17 mouse cellular contexts compared by ENCODE assay signal in the genomic region with DNA sequence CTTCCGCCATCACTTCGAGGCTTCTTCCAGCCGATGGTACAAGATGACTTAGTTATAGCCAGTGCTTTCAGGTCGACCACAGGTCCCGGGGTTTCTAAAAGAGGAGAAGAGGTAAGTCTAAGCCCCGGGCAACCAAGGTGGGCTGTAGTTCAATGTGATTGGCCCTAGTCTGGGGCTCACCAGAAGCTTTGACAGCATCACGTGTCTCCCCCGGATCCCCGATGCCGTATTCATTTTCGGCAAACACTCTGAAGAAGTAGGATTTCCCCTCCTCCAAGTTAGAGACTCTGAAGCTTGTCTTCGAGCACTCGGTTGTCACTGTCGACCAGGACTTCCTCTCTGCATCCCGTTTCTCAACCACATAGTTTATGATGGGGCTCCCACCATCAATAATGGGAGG.
"Had no signal": no experiment of that assay in that cellular context is flagged by ENCODE, and none has a peak within 500 bp of the region (broad histone marks: within the 10 kb centered on the region; RNA-seq: fewer than 3 reads in every experiment).

No protein-coding gene starts in this region.

- DNase-seq: liver, postnatal 0 days; lung, adult 2 months; lung, postnatal 14 days; lung, postnatal 36 days; midbrain, embryonic 14.5 days; right cerebral cortex, postnatal 14 days; thymus, adult 18-20 months; thymus, postnatal 14 days; thymus, postnatal 36 days had no signal

- H3K4me2 ChIP-seq: lung, embryonic 15.5 days; midbrain, embryonic 12.5 days; neural tube, embryonic 12.5 days; stomach, embryonic 15.5 days had no signal

- H3K4me1 ChIP-seq: lung, embryonic 15.5 days; megakaryocyte, embryonic 14.5 days; midbrain, embryonic 12.5 days; neural tube, embryonic 12.5 days; stomach, embryonic 15.5 days had no signal

- H3K27me3 ChIP-seq: lung, embryonic 15.5 days; megakaryocyte, embryonic 14.5 days; midbrain, embryonic 12.5 days; neural tube, embryonic 12.5 days; stomach, embryonic 15.5 days had no signal

- H3K4me3 ChIP-seq: lung, embryonic 15.5 days; megakaryocyte, embryonic 14.5 days; midbrain, embryonic 12.5 days; neural tube, embryonic 12.5 days; stomach, embryonic 15.5 days had no signal

- H3K9me3 ChIP-seq: stomach, embryonic 15.5 days had no signal

- H3K36me3 ChIP-seq: lung, embryonic 15.5 days; midbrain, embryonic 12.5 days; neural tube, embryonic 12.5 days; stomach, embryonic 15.5 days had no signal

- H3K27ac ChIP-seq: lung, embryonic 15.5 days; macrophage; midbrain, embryonic 12.5 days; neural tube, embryonic 12.5 days; stomach, embryonic 15.5 days had no signal

- H3K9ac ChIP-seq: liver, postnatal 0 days; lung, embryonic 15.5 days; midbrain, embryonic 12.5 days; neural tube, embryonic 12.5 days; stomach, embryonic 15.5 days had no signal

- ATAC-seq: liver, postnatal 0 days; lung, postnatal 0 days; midbrain, embryonic 16.5 days had no signal
